Mouse (Mus musculus) urinary bladder, postnatal 36 days (tissue): Measurements from ENCODE around the gene Mgst3.
A peak's percentile ranks its signal among the peaks of the same experiment; 100 is the strongest.

Experiments used
- DNase-seq, 2 experiments: peaks; one replicate each; pipeline ENCODE4 v3.0.0; 2022; ENCODE audit warnings: low spot score in 2 of 2, mixed read lengths in 1 of 2

Mgst3 gene

DNA sequence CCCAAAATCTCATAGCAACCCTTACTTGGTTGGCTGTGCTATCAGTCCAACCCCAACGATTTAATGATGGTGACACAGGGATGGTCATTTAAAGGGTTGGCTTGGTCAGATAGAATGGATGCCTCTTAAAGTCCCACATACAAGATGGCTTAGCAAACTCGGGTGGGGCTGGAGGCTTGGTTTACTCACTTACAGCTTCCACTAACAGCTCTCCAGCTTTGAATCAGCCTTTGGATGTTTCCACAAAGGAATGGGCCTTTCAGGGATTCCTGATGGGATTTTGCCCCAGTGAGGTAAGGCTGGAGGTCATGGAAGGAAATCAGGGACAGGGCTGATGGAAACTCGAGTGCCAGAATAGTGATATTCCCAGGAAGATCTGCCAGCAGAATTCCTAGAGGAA is 5.8 kb downstream of the Mgst3 start:
- no peak for DNase-seq

GRCm38 (mm10) chr1:167387310-167387709 is 6.3 kb downstream of the Mgst3 start:
- DNase-seq = peak; percentile 47 to 65

- no peak for DNase-seq
These were observed 7.2 kb downstream of the Mgst3 start for GRCm38 (mm10) chr1:167386466-167386865.

DNA sequence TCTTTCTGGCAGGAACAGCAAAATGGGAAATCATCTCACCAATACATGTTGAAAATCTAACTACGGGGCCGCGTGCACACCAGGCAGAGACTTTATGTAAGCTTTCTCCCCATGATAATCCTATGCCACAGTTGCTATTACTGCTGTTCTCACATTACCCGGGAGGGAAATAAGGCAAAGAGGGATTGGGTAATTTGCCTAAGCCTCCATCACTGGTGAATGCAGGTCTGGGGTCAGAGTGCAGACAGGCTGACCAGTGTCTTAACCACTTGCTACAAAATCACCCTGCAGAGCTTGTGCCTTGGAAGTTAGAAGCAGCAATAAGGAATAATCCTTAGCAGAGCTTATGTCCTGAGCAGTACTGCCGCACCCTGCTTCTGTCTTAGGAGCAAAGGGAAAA is 8.0 kb downstream of the Mgst3 start:
- DNase-seq = no peak

GRCm38 (mm10) chr1:167385211-167385610 is 8.4 kb downstream of the Mgst3 start:
- no peak for DNase-seq

GRCm38 (mm10) chr1:167384156-167384555 is 9.5 kb downstream of the Mgst3 start:
- DNase-seq = no peak

DNA sequence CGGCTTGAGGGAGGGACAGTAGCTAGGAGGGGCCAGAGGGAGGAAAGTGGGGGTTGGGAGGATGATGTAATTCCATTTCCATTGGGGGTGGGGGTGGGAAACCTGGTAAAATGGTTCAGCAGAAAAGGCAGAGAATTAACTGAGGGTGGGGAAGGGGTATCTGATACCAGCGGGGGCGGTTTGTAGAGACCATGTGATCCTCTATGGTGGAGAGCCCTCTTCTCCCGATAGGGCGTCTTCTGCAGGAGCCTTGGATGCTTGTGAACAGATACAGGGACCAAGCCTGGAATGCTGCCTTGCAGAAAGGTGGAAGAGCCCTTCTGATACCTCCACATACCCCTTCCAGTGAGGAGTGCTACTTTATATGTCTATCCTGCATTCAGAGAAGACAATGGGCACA is 10.5 kb downstream of the Mgst3 start:
- DNase-seq = no peak

DNA sequence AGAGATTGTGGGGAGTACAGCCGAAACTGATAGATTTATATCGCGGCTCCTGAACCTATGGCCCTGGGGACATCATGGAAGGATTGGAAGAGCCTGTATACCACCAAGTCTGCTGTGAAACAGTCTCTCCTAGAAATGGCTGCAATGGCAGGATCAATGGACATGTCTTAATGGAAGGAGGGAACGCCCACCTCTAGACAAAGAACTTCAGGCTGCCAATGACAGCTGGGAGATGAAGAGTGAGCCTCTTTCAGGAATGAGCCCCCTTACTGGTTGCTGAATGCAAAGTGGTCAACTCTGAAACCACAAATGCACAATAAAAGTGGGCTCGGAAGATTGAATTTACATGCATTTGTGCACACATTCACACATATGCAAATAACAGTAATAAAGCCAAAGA is 10.9 kb downstream of the Mgst3 start:
- no peak for DNase-seq

DNA sequence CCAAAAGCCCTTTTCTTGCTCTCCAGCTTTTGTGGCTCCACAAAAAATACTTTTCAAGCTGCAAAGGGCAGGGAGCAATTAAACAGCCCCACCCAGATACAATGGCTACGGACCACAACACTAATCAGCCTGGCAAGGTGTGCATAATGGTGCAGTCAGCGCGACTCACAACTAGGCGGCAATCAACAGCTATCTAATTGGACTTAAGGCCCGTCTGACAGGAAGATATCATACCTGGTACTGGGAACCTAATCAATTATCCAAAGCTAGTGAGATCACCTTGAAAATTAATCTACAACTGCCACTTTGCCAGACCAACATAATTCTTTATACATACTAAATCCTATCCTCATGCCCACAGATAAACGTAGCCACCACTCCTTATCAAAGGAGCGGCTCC is 11.3 kb downstream of the Mgst3 start:
- no peak for DNase-seq

DNA sequence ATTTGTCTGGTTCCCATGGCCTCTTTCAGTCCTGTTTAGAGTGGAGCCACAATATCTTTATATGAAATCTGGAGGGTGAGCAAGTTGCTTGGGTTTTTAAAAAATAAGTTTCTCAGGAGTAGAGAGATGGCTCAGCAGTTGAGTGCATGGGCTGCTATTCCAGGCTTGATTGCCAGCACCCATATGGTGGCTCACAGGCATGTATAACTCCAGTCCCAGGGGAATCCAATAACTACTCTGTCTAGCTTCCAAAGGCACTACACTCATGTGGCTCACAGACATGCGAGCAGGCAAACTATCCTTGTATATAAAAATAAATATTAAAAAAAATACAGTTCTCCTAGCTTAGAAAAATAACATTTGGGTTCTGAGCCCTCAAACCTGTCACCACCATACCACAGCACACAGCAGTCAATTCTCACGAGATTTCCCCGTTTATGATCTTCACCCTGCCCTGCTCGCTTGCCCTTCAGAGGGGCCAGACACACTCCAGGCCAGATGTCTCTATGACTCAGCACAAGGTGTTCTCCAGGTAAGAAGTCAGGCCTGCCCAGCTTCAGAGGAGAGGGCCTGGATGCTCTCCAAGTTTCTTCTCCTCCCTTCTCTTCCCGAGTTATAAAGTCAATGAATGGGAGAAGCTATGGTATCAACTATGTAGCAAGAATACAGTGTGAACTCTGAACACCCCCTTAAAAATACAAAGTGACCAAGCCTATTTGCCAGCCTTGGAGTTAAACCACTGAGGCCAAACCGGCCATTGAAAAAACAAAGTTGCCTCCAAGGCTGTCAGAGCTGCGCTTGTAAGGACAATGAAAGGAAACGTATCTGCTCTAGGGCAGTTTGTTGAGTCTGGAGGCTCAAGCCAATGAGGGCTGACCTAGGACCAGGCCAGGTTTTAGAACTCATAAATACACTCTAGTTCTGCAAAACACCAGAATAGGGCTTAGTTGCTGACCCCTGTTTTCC is 12.3 kb downstream of the Mgst3 start:
- peak; percentile 38 to 42 for DNase-seq

DNA sequence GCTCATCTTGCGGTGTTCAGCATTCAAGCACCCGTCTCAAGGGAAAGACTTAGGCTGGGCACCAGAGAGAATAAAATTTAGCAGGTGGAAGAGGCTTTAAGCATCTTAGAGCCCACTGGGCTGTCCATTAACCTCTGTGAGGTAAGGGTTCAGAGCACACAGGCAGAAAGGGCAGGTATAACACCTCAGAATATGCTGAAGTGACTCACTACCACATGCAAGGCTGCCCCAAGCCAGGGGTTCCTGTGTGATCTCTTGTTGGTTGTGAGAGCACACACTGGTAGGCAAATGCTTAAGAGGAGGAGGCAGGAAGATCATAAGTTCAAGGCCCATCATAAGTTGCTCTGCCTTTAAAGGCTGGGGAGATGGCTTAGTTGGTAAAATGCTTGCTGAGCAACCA is 13.4 kb downstream of the Mgst3 start:
- no peak for DNase-seq

DNA sequence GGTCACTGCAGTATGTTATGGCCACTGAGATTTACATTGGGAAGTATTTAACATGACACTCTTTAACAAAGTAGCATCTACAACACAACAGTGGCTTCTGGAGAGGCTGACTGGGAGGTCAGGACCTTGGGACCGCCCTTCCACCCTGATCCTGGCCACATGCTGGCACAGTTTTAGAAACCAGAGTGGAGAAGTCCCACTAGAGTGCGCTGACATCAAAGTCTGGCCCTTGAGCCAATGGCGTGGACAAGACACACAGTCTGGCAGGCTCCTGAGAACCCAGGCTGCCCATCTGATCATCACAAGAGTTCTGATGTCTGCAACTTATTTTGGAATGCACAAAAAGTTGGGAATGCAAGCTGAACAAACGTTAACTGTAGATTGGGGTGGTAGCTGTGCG is 13.9 kb downstream of the Mgst3 start:
- no peak for DNase-seq

DNA sequence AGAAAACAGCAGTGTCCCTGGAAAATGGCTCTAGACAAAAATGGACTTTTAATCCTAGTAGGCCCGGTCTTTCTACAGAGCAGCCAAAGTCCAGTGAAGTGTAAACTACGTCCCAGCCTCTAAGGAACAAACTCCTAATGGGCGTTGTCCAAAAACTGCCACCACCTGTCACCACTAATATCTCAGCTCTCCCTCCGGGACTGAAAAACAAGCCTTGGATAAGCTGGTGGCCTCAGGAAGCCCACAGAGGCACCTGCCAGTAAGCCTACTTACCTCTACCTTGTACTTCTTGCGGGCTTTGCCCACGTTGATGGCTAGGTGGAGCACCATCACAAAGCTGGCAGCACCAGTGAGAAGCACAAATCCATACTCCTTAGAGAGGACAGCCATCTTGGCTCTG is 15.6 kb downstream of the Mgst3 start:
- DNase-seq = no peak

DNA sequence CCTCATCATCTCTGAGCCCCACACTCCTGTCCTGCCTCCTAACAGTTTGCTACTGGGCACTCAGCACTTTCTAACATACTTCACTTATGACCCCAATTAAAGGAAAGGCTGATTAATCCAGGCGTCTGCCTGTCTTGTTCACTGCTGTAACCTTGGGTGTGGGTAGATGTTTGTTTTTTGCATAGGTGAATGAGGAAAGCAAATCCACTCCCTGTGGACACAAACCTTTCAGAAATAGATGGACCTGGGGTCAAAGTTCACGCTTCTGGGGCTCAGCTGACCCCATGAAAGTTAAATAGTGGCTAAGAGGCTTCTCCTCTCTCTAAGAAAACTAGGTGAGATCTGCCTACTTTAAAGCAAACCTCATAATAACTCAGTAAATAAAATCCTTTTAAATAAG is 18.7 kb downstream of the Mgst3 start:
- DNase-seq = no peak

GRCm38 (mm10) chr1:167374003-167374784 is 19.4 kb downstream of the Mgst3 start:
- DNase-seq = peak in 1 of 2 experiments; percentile 47

GRCm38 (mm10) chr1:167372739-167373138 is 20.9 kb downstream of the Mgst3 start:
- no peak for DNase-seq

DNA sequence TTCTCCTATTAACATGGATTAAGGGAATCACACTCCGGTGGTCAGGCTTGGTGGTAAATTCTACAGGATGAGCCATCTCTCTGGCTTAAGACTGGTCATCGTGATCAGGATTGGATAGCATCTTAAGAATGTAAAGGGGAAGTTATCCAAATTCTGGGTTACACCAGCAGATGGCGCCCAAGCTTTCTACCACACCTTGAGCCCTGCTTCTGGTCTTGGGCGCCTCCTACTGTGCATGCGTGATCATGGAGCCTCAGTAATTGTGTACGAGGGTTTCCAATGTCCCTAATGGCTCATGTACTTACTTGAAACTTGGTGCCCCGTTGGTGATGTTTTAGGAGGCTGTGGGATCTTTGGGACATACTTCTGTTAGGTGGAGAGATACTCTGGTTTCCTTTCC is 23.7 kb downstream of the Mgst3 start:
- peak; percentile 77 to 84 for DNase-seq

DNA sequence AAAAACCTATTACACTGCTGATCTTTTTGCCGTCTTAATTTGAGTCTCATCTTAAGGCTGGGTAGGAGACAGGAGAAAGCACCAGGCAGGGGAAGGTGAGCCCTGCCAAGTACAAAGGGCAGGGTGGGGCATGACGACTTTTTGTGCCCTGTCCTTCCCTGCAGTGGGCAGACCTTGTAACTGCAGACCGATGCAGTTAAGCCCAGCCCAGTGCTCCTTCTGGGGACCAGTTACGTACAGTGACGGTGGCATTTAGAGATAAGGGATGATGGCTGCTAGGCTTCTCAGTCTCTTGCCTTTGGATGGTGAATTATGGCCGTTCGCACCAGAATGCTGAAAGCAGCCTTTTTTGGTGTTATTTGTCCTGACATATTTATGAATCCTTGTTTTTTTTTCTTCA is 25.1 kb downstream of the Mgst3 start:
- no peak for DNase-seq

DNA sequence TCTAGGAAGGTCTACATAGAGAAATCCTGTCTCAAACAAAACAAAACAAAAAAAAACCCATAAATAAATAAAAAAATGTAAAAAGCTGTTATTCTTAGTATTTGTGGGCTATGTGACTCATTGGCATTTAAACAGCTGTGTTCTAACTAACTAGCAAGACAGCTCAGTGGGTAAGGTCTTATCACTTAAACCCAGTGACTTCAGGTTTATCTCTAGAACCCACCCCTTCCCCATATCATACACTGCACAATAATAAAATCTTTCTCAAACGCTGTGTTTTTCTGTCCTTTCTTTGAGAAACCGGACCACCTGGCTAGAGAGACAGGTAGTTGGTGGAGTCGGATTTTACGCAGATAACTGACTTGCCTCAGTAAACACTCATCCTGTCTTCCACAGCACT is 25.6 kb downstream of the Mgst3 start:
- DNase-seq = no peak

DNA sequence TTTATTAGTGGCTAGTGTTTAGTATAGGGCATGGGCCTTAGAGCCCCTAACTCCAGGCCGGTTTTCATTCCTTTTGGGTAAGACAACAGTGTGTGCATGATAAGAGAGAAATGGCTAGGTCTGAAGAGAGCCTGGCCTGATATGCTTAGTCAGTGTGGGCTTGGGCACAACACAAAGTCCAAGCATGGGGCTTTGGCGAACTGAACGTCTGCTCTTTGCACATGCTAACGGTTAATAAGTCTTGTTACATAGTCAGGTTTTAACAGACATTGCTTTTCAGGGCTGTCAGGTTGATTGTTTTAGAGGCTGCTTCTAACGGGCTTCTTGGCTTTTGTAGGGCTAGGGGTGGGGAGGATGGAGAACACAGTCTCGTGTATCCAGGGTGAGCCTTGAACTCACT is 27.0 kb downstream of the Mgst3 start:
- DNase-seq = no peak

- no peak for DNase-seq
These were observed 27.8 kb downstream of the Mgst3 start for GRCm38 (mm10) chr1:167365808-167366207.

- DNase-seq = no peak
These were observed 30.3 kb downstream of the Mgst3 start for GRCm38 (mm10) chr1:167363322-167363721.

DNA sequence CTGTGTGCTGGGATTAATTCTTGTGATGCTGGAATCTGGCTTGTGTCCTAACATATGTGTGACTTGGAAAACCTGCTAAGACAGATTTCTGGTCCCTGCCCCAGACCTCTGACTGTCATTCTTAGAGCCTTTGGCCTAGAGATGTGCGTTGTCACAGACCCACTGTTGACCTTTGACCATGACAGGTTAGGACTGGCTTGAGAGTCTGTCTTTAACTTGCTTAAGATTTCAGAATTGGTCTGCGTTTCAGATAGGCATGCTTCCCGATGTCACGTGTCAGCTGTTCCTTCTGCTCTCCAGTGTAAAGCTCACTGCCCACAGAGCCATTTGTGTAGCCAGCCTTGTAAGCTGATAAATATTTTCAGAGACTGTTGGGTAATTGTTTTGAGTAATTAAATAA is 30.8 kb downstream of the Mgst3 start:
- DNase-seq = no peak
